Mouse (Mus musculus) small intestine, adult 2 months (tissue): Measurements from ENCODE around the gene Commd9. TPM values are rescaled to one million over a fixed set of nuclear protein-coding genes. Genes with fewer than 3 reads are reported as not detected.

ENCODE experiments used
- H3K27ac ChIP-seq: fragments of 200-500 bp; 2 replicates; pipeline ENCODE4 v1.5.1; 2012; ENCODE audit warnings: low read depth, low read length, control low read depth, inconsistent platforms; ENCODE audit not compliant: insufficient read depth
- H3K27me3 ChIP-seq: fragments of 200-500 bp; 2 replicates; pipeline ENCODE4 v1.6.1; 2012; ENCODE audit warnings: mild to moderate bottlenecking, moderate library complexity, low read length, inconsistent platforms; ENCODE audit not compliant: control insufficient read depth, insufficient read depth
- H3K36me3 ChIP-seq: fragments of 200-500 bp; 2 replicates; pipeline ENCODE4 v1.6.1; 2012; ENCODE audit warnings: mild to moderate bottlenecking, low read length, control low read depth, inconsistent platforms; ENCODE audit not compliant: control insufficient read depth, insufficient read depth
- H3K4me1 ChIP-seq: fragments of 200-500 bp; 2 replicates; pipeline ENCODE4 v1.6.1; 2012; ENCODE audit warnings: low read length, inconsistent platforms, mixed read lengths; ENCODE audit not compliant: control insufficient read depth, insufficient read depth, insufficient read length
- H3K4me3 ChIP-seq: fragments of 200-500 bp; 2 replicates; pipeline ENCODE4 v1.5.1; 2012; ENCODE audit warnings: low read depth, mild to moderate bottlenecking, control low read depth, inconsistent platforms, low read length, moderate library complexity
- CTCF ChIP-seq: fragments of 200-500 bp; IDR thresholded peaks from 2 replicates; pipeline ENCODE4 v1.5.1; 2012; ENCODE audit warnings: low read depth, mild to moderate bottlenecking, control low read depth, inconsistent platforms, low read length, moderate library complexity, mixed read lengths; ENCODE audit not compliant: insufficient replicate concordance, insufficient read length; ENCODE audit errors: extremely low read depth
- POLR2A ChIP-seq: fragments of 200-500 bp; IDR thresholded peaks from 2 replicates; pipeline ENCODE4 v1.6.1; 2012; ENCODE audit warnings: low read depth, mild to moderate bottlenecking, control low read depth, inconsistent platforms, low read length, moderate library complexity
- WGBS: fragments of 180-500 bp; shearing (Covaris S2); methylation state at CpG from one replicate; pipeline ENCODE4 v1.1.7; 2018; 5-methylcytosine and 5-hydroxymethylcytosine counted together
- polyA plus RNA-seq: library from polyadenylated mRNA; depleted of rRNA; stranded (reverse); fragments of >200 nt; gene quantifications from 2 replicates; pipeline ENCODE4 v1.2.3, GENCODE M21; 2012

The Commd9 gene
- polyA plus RNA-seq, 1 experiment, result 23.6 TPM

GRCm38 (mm10) chr2:101909326-101910080 is 23.5 kb downstream of the Commd9 start:
- Histone ChIP-seq H3K36me3 (no peaks in the 10 kb centered on the region), H3K27me3 (no peaks in the 10 kb centered on the region), H3K4me3 (no peak overlapping the region), H3K27ac (no peak overlapping the region), H3K4me1 (no peaks in the 10 kb centered on the region)
- 93% methylated on average over 15 of the region's 15 CpGs for WGBS
- TF ChIP-seq POLR2A, result no peak
- no peak for TF ChIP-seq CTCF

DNA sequence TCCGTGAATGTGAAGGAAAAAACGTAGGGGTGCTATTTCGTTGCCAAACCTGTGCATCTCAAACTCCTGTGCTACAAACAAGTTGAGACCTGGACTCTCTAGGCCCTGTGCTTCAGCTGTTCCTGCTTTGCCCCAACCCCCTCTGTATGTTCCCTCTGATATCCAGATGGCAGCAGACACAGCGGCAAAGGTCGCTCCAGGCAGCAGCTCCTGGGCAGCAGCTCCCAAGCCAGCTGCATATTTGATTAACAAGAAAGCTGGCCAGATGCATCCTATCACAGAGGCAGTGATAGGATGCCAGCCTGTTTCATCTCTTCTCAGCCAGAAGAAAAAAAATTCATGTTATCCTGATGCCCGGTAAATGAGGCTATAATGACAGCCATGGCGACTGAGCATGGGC is 32.5 kb downstream of the Commd9 start:
- no peak overlapping the region for H3K27ac ChIP-seq
- H3K27me3 ChIP-seq, result no peaks in the 10 kb centered on the region
- no peak overlapping the region for H3K4me3 ChIP-seq
- TF ChIP-seq POLR2A (no peak), CTCF (no peak)
- H3K4me1 ChIP-seq, result no peaks in the 10 kb centered on the region
- no peaks in the 10 kb centered on the region for H3K36me3 ChIP-seq
- WGBS, result 86% methylated on average over 7 of the region's 7 CpGs

DNA sequence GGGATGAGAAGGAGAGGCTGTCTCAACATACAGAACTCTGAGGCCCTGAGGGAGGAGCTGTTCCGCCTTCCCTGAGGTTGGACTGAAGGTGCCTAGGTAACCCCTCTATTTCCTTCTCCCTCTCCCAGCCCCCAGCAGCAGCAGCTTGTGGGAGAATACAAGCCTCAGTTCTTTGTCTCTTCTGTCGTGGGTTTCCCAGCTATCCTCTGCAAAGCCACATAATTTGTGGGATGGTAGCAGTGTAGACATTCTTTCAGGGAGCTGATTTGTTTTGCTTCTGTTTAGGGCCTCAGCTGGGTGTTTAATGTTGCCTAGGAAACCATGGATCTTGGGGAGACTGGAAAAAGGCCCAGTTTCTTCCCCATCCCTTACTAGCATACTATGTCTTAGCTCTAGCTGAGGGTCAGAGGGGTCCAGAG is 34.1 kb downstream of the Commd9 start:
- H3K4me3 ChIP-seq, result no peak overlapping the region
- H3K27me3 ChIP-seq, result no peaks in the 10 kb centered on the region

DNA sequence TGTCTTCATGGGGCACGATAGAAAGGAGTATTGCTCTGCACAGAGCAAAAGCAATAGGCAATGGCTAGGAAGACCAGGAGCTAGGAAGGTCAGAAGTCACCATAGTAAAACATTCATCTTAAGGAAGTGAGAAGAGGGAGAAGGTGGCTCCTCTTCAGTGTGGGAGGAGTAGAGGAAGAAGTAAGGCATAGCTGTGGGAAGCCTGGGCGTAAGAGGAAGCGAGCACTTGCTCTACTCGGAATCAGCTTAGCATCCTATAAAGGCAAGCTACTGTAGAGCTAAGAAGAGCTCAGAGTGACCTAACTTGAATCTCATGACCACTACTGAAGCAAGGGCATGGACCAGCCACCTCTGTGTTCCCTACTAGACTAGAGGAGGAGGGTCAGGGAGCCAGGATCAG is 36.3 kb downstream of the Commd9 start:
- Histone ChIP-seq H3K4me1 (no peaks in the 10 kb centered on the region), H3K27ac (no peak overlapping the region), H3K36me3 (no peaks in the 10 kb centered on the region), H3K4me3 (no peak overlapping the region), H3K27me3 (no peaks in the 10 kb centered on the region)
- TF ChIP-seq CTCF (no peak), POLR2A (no peak)
- WGBS, result 89% methylated on average over 4 of the region's 4 CpGs

More for the DNA sequence above, 34.1 kb downstream of the Commd9 start:
- no peak overlapping the region for H3K27ac ChIP-seq
- 68% methylated on average over 2 of the region's 2 CpGs for WGBS
- no peak for TF ChIP-seq POLR2A
- TF ChIP-seq CTCF, result no peak
- no peaks in the 10 kb centered on the region for H3K36me3 ChIP-seq
- no peaks in the 10 kb centered on the region for H3K4me1 ChIP-seq

- TF ChIP-seq POLR2A (no peak), CTCF (no peak)
- no peak overlapping the region for H3K27ac ChIP-seq
- H3K36me3 ChIP-seq, result no peaks in the 10 kb centered on the region
- no peaks in the 10 kb centered on the region for H3K27me3 ChIP-seq
- 32% methylated on average over 4 of the region's 4 CpGs for WGBS
- H3K4me3 ChIP-seq, result no peak overlapping the region
- H3K4me1 ChIP-seq, result no peaks in the 10 kb centered on the region
Measured at GRCm38 (mm10) chr2:101923181-101923580, 37.1 kb downstream of the Commd9 start.

GRCm38 (mm10) chr2:101925183-101925582 is 39.1 kb downstream of the Commd9 start:
- Histone ChIP-seq H3K27me3 (no peaks in the 10 kb centered on the region), H3K4me1 (no peaks in the 10 kb centered on the region), H3K4me3 (no peak overlapping the region), H3K27ac (no peak overlapping the region), H3K36me3 (no peaks in the 10 kb centered on the region)
- WGBS, result 79% methylated on average over 3 of the region's 3 CpGs
- TF ChIP-seq CTCF (no peak), POLR2A (no peak)

- Histone ChIP-seq H3K27me3 (no peaks in the 10 kb centered on the region), H3K36me3 (no peaks in the 10 kb centered on the region), H3K27ac (no peak overlapping the region), H3K4me3 (no peak overlapping the region), H3K4me1 (no peaks in the 10 kb centered on the region)
- TF ChIP-seq CTCF (no peak), POLR2A (no peak)
- 89% methylated on average over 12 of the region's 12 CpGs for WGBS
Measured at GRCm38 (mm10) chr2:101925591-101926188, 39.6 kb downstream of the Commd9 start.
